In the genomic region with DNA sequence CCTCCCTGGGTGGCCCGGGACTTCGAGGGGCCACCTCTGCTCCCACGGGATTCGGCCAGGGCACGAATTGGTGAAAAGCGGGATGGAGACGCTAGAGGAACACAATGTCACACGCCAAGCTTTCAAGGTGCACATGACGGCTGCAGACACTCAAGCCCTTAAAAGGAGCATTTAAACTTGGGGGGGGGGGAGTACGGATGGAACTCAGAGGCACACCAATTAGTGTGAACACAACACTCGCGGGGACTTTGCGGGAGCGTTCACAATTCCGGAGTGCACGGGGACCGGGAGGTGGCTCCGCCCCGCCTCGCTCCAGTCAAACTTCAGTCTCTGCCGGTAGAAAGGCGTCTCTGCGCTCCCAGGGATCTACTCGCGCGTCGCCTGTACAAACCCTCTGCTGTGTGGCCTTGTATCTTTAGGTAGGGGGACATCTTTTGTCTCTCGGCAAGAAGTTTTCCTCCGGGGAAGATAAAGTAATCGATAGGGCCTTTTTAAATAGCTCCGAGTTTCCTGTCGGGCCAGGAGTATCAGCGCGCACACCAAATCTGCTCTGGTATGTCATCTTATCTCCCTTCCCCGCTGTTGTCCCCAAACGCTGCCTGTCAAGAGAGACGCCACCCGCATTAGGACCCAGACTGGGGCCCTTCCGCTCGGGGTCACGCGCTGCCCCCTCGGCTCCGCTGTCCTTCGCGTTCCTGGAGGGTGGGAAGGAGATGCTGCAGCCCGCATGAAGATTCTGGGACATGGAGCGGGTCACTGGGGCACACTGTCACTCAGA, we compare ENCODE assay signal across 9 mouse cellular contexts. TPM values are rescaled to one million over a fixed set of nuclear protein-coding genes. Genes with fewer than 3 reads are reported as not detected.
A peak's percentile ranks its signal among the peaks of the same experiment; 100 is the strongest.
DNase-seq lines count a peak whose midpoint lies in the region; ATAC-seq and TF ChIP-seq lines count a peak whose summit lies in the region.
"Had no signal": no experiment of that assay in that cellular context is flagged by ENCODE, and none has a peak within 500 bp of the region (broad histone marks: within the 10 kb centered on the region; RNA-seq: fewer than 3 reads in every experiment).

No protein-coding gene starts in this region.

- H3K4me3 ChIP-seq in lung, embryonic 16.5 days (ENCODE audit: low read length) = peak overlapping the region; percentile 34
- H3K4me3 ChIP-seq in lung, adult 2 months (replicated peaks; ENCODE audit: extremely low read depth, low read depth, low read length) = no peak overlapping the region
- H3K4me3 ChIP-seq in forebrain, embryonic 16.5 days (replicated peaks; ENCODE audit: low read length) = peak overlapping the region; percentile 9

- under 1% methylated on average over 47 of the region's 48 CpGs for WGBS in lung, embryonic 16.5 days
- WGBS in lung, adult 2 months = 4% methylated on average over 48 of the region's 48 CpGs
- WGBS in forebrain, embryonic 16.5 days = under 1% methylated on average over 48 of the region's 48 CpGs

- no peaks in the 10 kb centered on the region for H3K36me3 ChIP-seq in lung, embryonic 16.5 days (ENCODE audit: control insufficient read depth, insufficient read depth, low read length)
- no peaks in the 10 kb centered on the region for H3K36me3 ChIP-seq in forebrain, embryonic 16.5 days (ENCODE audit: control insufficient read depth, insufficient read depth)

- no peak for TF ChIP-seq POLR2A in lung, adult 2 months (IDR thresholded peaks at IDR 0.05; ENCODE audit: borderline replicate concordance, extremely low read depth, low read depth, low read length)

- H3K4me1 ChIP-seq in lung, embryonic 16.5 days (replicated peaks; ENCODE audit: control insufficient read depth, insufficient read depth, low read length) = peaks cover 12% of the 10 kb centered on the region
- H3K4me1 ChIP-seq in lung, adult 2 months (ENCODE audit: control insufficient read depth, insufficient read depth, low read length) = peaks cover 6% of the 10 kb centered on the region
- H3K4me1 ChIP-seq in forebrain, embryonic 16.5 days (replicated peaks; ENCODE audit: control insufficient read depth, insufficient read depth, low read length) = peaks cover 14% of the 10 kb centered on the region

- peak overlapping the region; percentile 52 for H3K4me2 ChIP-seq in lung, embryonic 16.5 days (ENCODE audit: low read depth, low read length)
- H3K4me2 ChIP-seq in forebrain, embryonic 16.5 days (ENCODE audit: low read length) = peak overlapping the region; percentile 30; the same call in 1 of the 2 replicates

- H3K9ac ChIP-seq in lung, embryonic 16.5 days (ENCODE audit: low read length) = peak overlapping the region; percentile 11
- H3K9ac ChIP-seq in forebrain, embryonic 16.5 days (replicated peaks; ENCODE audit: low read depth, low read length) = no peak overlapping the region

- DNase-seq in lung, adult 2 months = no peak
- DNase-seq in kidney, postnatal 14 days = peak; percentile 18
- peak; percentile 53 for DNase-seq in retina, embryonic 14.5 days (ENCODE audit: low spot score)
- no peak for DNase-seq in urinary bladder, adult 18-20 months (ENCODE audit: low spot score in 2 of 2)
- DNase-seq in right cerebral cortex, adult 2 months (ENCODE audit: low spot score in 2 of 2) = no peak
- no peak for DNase-seq in lung, postnatal 10 days

- ATAC-seq in lung, embryonic 16.5 days (ENCODE audit: low read depth) = peak; percentile 31; the same call in 1 of the 2 replicates
- ATAC-seq in forebrain, embryonic 16.5 days = no peak

- no peaks in the 10 kb centered on the region for H3K9me3 ChIP-seq in lung, embryonic 16.5 days (ENCODE audit: control insufficient read depth, low read length)
- no peaks in the 10 kb centered on the region for H3K9me3 ChIP-seq in forebrain, embryonic 16.5 days (ENCODE audit: control insufficient read depth, low read length)

- H3K27ac ChIP-seq in lung, embryonic 16.5 days (ENCODE audit: low read length) = no peak overlapping the region
- no peak overlapping the region for H3K27ac ChIP-seq in forebrain, embryonic 16.5 days (ENCODE audit: low read length)
- H3K27ac ChIP-seq: macrophage had no signal

- no peak for TF ChIP-seq CTCF in lung, adult 2 months (IDR thresholded peaks at IDR 0.05; ENCODE audit: insufficient read depth, low read length)

- peaks cover 81% of the 10 kb centered on the region for H3K27me3 ChIP-seq in lung, embryonic 16.5 days (ENCODE audit: control insufficient read depth, insufficient read depth, low read depth, low read length)
- peaks cover 72% of the 10 kb centered on the region for H3K27me3 ChIP-seq in forebrain, embryonic 16.5 days (replicated peaks; ENCODE audit: control insufficient read depth, insufficient read depth, low read length)

RNA-seq across cellular contexts. Expression of a gene that starts 5.7 kb away (rescaled TPM):
- polyA plus RNA-seq in lung, embryonic 16.5 days (2015; fragmentation: Nextera tagmentation; extraction: Ambion mirVana) = 1.6 and 2.9 TPM in 2 replicates
- 1.8 and 2.4 TPM in 2 replicates for polyA plus RNA-seq in lung, adult 2 months (2012; rRNA removed)
- polyA plus RNA-seq in forebrain, embryonic 16.5 days (2015; fragmentation: Nextera tagmentation; extraction: Ambion mirVana) = not detected in 2 replicates
- polyA plus RNA-seq: macrophage had no signal

Comparison
In these comparisons a context has a peak if more than half of its experiments do, and no peak if none do; other contexts are left out.
1. DNase-seq: peak in kidney, postnatal 14 days (single experiment) and retina, embryonic 14.5 days (single experiment); none in lung, adult 2 months (single experiment), urinary bladder, adult 18-20 months (0 of 2), right cerebral cortex, adult 2 months (0 of 2) and lung, postnatal 10 days (single experiment).